Mouse (Mus musculus) kidney, adult 2 months (tissue): Measurements from ENCODE around the gene Golim4.

Experiments used
- CTCF ChIP-seq: fragments of 200-500 bp; conservative IDR thresholded peaks from 2 replicates; pipeline ENCODE4 v1.5.1; 2011; ENCODE audit warnings: low read depth, mild to moderate bottlenecking, control low read depth, low read length, moderate library complexity, mixed read lengths; ENCODE audit not compliant: insufficient read depth, insufficient read length
- POLR2A ChIP-seq: fragments of 200-500 bp; IDR thresholded peaks from one replicate; pipeline ENCODE4 v1.6.1; 2011; ENCODE audit warnings: low read depth, low read length, control low read depth

- TF ChIP-seq POLR2A (no peak), CTCF (peak; percentile 46)
These were observed 46.5 kb downstream of the Golim4 start for GRCm38 (mm10) chr3:75910257-75910656.
